In the genomic region with DNA sequence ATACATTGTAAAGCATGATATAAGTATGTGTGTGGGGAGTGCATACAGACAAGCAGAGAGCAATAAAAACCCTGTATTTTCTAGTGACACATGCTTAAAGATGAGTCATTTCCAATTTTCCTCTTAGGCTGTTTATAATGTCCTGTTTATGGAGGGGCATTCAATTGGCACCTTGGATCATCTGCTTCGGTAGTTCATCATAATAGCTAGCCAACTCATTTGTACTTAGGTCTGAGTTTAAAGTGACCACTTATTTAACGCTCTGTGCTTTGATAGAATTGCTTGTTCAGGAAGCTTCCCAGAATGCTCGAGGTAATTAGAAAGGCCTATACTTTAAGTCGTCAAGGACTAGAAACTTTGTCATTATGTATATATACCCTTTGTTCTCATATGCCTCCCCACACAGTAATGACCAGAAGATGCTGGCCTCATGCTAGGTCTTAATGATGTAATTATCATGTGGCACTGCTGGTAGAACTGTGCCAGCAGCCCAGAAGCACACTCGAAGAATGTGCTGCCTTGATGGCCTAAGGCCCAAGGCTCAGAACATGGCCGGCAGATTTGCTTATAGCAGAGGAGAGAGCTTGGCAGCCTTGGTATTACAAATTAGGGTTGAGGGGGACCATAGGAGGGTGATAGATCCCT, we compare ENCODE assay signal across 20 mouse cellular contexts.
A peak's percentile ranks its signal among the peaks of the same experiment; 100 is the strongest.
DNase-seq lines count a peak whose midpoint lies in the region; ATAC-seq and TF ChIP-seq lines count a peak whose summit lies in the region.
"Had no signal": no experiment of that assay in that cellular context is flagged by ENCODE, and none has a peak within 500 bp of the region (broad histone marks: within the 10 kb centered on the region; RNA-seq: fewer than 3 reads in every experiment).

No protein-coding gene starts in this region.

- no peak for DNase-seq in forebrain, postnatal 0 days
- DNase-seq in neural tube, embryonic 10.5 days (ENCODE audit: extremely low spot score, low spot score) = no peak
- DNase-seq in retina, postnatal 1 day = peak; percentile 62
- no peak for DNase-seq in adrenal gland, postnatal 10 days
- no peak for DNase-seq in spleen, adult 12 weeks (ENCODE audit: low spot score)
- DNase-seq: adrenal gland, adult 2 months; adrenal gland, postnatal 36 days; cerebellum, adult 11 months; cerebellum, adult 8-10 months; cerebellum, postnatal 36 days; gastrocnemius, postnatal 10 days; heart, postnatal 36 days; kidney, adult 18-20 months had no signal

- H3K9ac ChIP-seq in forebrain, embryonic 12.5 days = no peak overlapping the region
- no peak overlapping the region for H3K9ac ChIP-seq in forebrain, postnatal 0 days
- no peak overlapping the region for H3K9ac ChIP-seq in neural tube, embryonic 14.5 days (replicated peaks; ENCODE audit: low read depth, low read length)
- H3K9ac ChIP-seq in forebrain, embryonic 15.5 days (replicated peaks) = no peak overlapping the region
- H3K9ac ChIP-seq: embryonic facial prominence, embryonic 13.5 days; heart, embryonic 13.5 days had no signal

- H3K4me1 ChIP-seq in forebrain, embryonic 12.5 days = no peaks in the 10 kb centered on the region
- H3K4me1 ChIP-seq in forebrain, postnatal 0 days (ENCODE audit: insufficient read depth) = no peaks in the 10 kb centered on the region
- no peaks in the 10 kb centered on the region for H3K4me1 ChIP-seq in neural tube, embryonic 14.5 days (ENCODE audit: control insufficient read depth, insufficient read depth, low read length)
- H3K4me1 ChIP-seq in forebrain, embryonic 15.5 days = peaks cover 11% of the 10 kb centered on the region; the same call in 1 of the 2 replicates
- H3K4me1 ChIP-seq: embryonic facial prominence, embryonic 13.5 days; heart, embryonic 13.5 days had no signal

- no peak for TF ChIP-seq CTCF in forebrain, postnatal 0 days (IDR thresholded peaks at IDR 0.05; ENCODE audit: low read depth)

- no peak overlapping the region for H3K4me2 ChIP-seq in forebrain, embryonic 12.5 days
- H3K4me2 ChIP-seq in forebrain, postnatal 0 days (ENCODE audit: low read depth) = no peak overlapping the region
- no peak overlapping the region for H3K4me2 ChIP-seq in neural tube, embryonic 14.5 days (ENCODE audit: low read depth, low read length)
- no peak overlapping the region for H3K4me2 ChIP-seq in forebrain, embryonic 15.5 days (replicated peaks)
- H3K4me2 ChIP-seq: embryonic facial prominence, embryonic 13.5 days; heart, embryonic 13.5 days had no signal

- peak; percentile 76; the same call in 1 of the 2 replicates for ATAC-seq in forebrain, embryonic 12.5 days (ENCODE audit: low FRiP score)
- ATAC-seq in forebrain, postnatal 0 days = no peak
- ATAC-seq in neural tube, embryonic 14.5 days (ENCODE audit: low read depth) = peak; percentile 36; the same call in 1 of the 2 replicates
- ATAC-seq in forebrain, embryonic 15.5 days (replicated peaks) = peak; percentile 84
- ATAC-seq: hindbrain, embryonic 16.5 days had no signal

- H3K36me3 ChIP-seq in forebrain, embryonic 12.5 days (replicated peaks) = no peaks in the 10 kb centered on the region
- H3K36me3 ChIP-seq in forebrain, postnatal 0 days (ENCODE audit: insufficient read depth) = no peaks in the 10 kb centered on the region
- H3K36me3 ChIP-seq in neural tube, embryonic 14.5 days (ENCODE audit: control insufficient read depth, insufficient read depth, low read length) = no peaks in the 10 kb centered on the region
- no peaks in the 10 kb centered on the region for H3K36me3 ChIP-seq in forebrain, embryonic 15.5 days
- H3K36me3 ChIP-seq: embryonic facial prominence, embryonic 13.5 days; heart, embryonic 13.5 days had no signal

- H3K27me3 ChIP-seq in forebrain, embryonic 12.5 days = no peaks in the 10 kb centered on the region
- H3K27me3 ChIP-seq in forebrain, postnatal 0 days (ENCODE audit: insufficient read depth, low read length) = no peaks in the 10 kb centered on the region
- H3K27me3 ChIP-seq in neural tube, embryonic 14.5 days (ENCODE audit: control insufficient read depth, insufficient read depth, low read length) = no peaks in the 10 kb centered on the region
- no peaks in the 10 kb centered on the region for H3K27me3 ChIP-seq in forebrain, embryonic 15.5 days
- H3K27me3 ChIP-seq: CH12.LX; embryonic facial prominence, embryonic 13.5 days; heart, embryonic 13.5 days had no signal

- H3K9me3 ChIP-seq in forebrain, embryonic 12.5 days = no peaks in the 10 kb centered on the region
- no peaks in the 10 kb centered on the region for H3K9me3 ChIP-seq in forebrain, postnatal 0 days (ENCODE audit: low read length)
- no peaks in the 10 kb centered on the region for H3K9me3 ChIP-seq in neural tube, embryonic 14.5 days (ENCODE audit: control insufficient read depth, low read length)
- H3K9me3 ChIP-seq in forebrain, embryonic 15.5 days = no peaks in the 10 kb centered on the region
- H3K9me3 ChIP-seq: embryonic facial prominence, embryonic 13.5 days; heart, embryonic 13.5 days had no signal

- 39% methylated on average over 6 of the region's 6 CpGs for WGBS in forebrain, embryonic 12.5 days
- 26% methylated on average over 6 of the region's 6 CpGs for WGBS in forebrain, postnatal 0 days
- 68% methylated on average over 6 of the region's 6 CpGs for WGBS in neural tube, embryonic 14.5 days
- 25% methylated on average over 6 of the region's 6 CpGs for WGBS in forebrain, embryonic 15.5 days

- H3K27ac ChIP-seq in forebrain, embryonic 12.5 days = no peak overlapping the region
- H3K27ac ChIP-seq in forebrain, postnatal 0 days (ENCODE audit: low read depth, low read length) = no peak overlapping the region
- H3K27ac ChIP-seq in neural tube, embryonic 14.5 days (ENCODE audit: low read depth, low read length) = no peak overlapping the region
- H3K27ac ChIP-seq in forebrain, embryonic 15.5 days (replicated peaks) = no peak overlapping the region
- H3K27ac ChIP-seq: embryonic facial prominence, embryonic 13.5 days; heart, embryonic 13.5 days had no signal

- no peak overlapping the region for H3K4me3 ChIP-seq in forebrain, embryonic 12.5 days (replicated peaks)
- no peak overlapping the region for H3K4me3 ChIP-seq in forebrain, postnatal 0 days (ENCODE audit: low read depth, low read length)
- no peak overlapping the region for H3K4me3 ChIP-seq in neural tube, embryonic 14.5 days (ENCODE audit: low read depth, low read length)
- H3K4me3 ChIP-seq in forebrain, embryonic 15.5 days = no peak overlapping the region
- H3K4me3 ChIP-seq: embryonic facial prominence, embryonic 13.5 days; heart, embryonic 13.5 days had no signal
